Mouse (Mus musculus) ES-Bruce4 (cell line): ENCODE measurements around the gene Card14.
"Not testable (repeated sequence)": the region's sequence is repeated elsewhere in the genome, so short reads cannot be mapped to it uniquely, and the experiment has no call there.

Source experiments
- CTCF ChIP-seq: IDR thresholded peaks from one replicate; pipeline ENCODE4 v1.8.1; 2011; ENCODE audit warnings: low read depth, low read length
- EP300 ChIP-seq: IDR thresholded peaks from 2 replicates; pipeline ENCODE4 v1.6.1; 2011; ENCODE audit warnings: low read depth, low read length; ENCODE audit not compliant: insufficient read depth
- POLR2A ChIP-seq: IDR thresholded peaks from one replicate; pipeline ENCODE4 v1.8.1; 2011; ENCODE audit warnings: low read length; ENCODE audit not compliant: insufficient read depth

- TF ChIP-seq CTCF, POLR2A, EP300: not testable (repeated sequence)
Observed at GRCm38 (mm10) chr11:119292861-119293260, 14.7 kb upstream of the Card14 start.
